Mouse (Mus musculus) hindbrain, embryonic 11.5 days (tissue): ENCODE measurements around the gene Cfap221. TPM values are rescaled to one million over a fixed set of nuclear protein-coding genes. Genes with fewer than 3 reads are reported as not detected.

Experiments used
- ATAC-seq: fragments of 200-750 bp; cut with Nextera tagmentation; 2 replicates; pipeline ENCODE4 v1.8.0; 2017; ENCODE audit warnings: mild to moderate bottlenecking, moderate TSS enrichment, moderate library complexity; ENCODE audit not compliant: low FRiP score
- DNase-seq: peaks from one replicate; pipeline ENCODE4 v3.0.0-alpha.2; 2015; ENCODE audit warnings: low spot score
- H3K27ac ChIP-seq: fragments of 300-500 bp; sonication (generic); 2 replicates; pipeline ENCODE4 v1.5.1; 2014; ENCODE audit warnings: mild to moderate bottlenecking, low read depth, low read length
- H3K27me3 ChIP-seq: fragments of 300-500 bp; sonication (generic); 2 replicates; pipeline ENCODE4 v1.6.1; 2014; ENCODE audit warnings: mild to moderate bottlenecking, low read length, moderate library complexity, mixed read lengths; ENCODE audit not compliant: control insufficient read depth, insufficient read depth
- H3K36me3 ChIP-seq: fragments of 300-500 bp; sonication (generic); 2 replicates; pipeline ENCODE4 v1.6.1; 2014; ENCODE audit warnings: mild to moderate bottlenecking, low read length, moderate library complexity, mixed read lengths; ENCODE audit not compliant: control insufficient read depth, insufficient read depth
- H3K4me1 ChIP-seq: fragments of 300-500 bp; sonication (generic); replicated peaks from 2 replicates; pipeline ENCODE4 v1.6.1; 2014; ENCODE audit warnings: low read length, mixed read lengths; ENCODE audit not compliant: control insufficient read depth, insufficient read depth
- H3K4me2 ChIP-seq: fragments of 300-500 bp; sonication (generic); replicated peaks from 2 replicates; pipeline ENCODE4 v1.6.1; 2014; ENCODE audit warnings: mild to moderate bottlenecking, low read depth, low read length
- H3K4me3 ChIP-seq: fragments of 300-500 bp; sonication (generic); 2 replicates; pipeline ENCODE4 v1.5.1; 2014; ENCODE audit warnings: low read depth, low read length
- H3K9ac ChIP-seq: fragments of 300-500 bp; sonication (generic); 2 replicates; pipeline ENCODE4 v1.6.1; 2014; ENCODE audit warnings: low read depth, low read length
- H3K9me3 ChIP-seq: fragments of 300-500 bp; sonication (generic); 2 replicates; pipeline ENCODE4 v1.6.1; 2016; ENCODE audit warnings: low read length; ENCODE audit not compliant: control insufficient read depth
- WGBS: fragments of 180-500 bp; shearing (Covaris S2); extraction: QIAGEN DNeasy Blood & Tissue Kit; methylation state at CpG from one replicate; pipeline ENCODE4 v1.1.7; 2014; 5-methylcytosine and 5-hydroxymethylcytosine counted together
- polyA plus RNA-seq: library from polyadenylated mRNA; unstranded; fragments of >200 nt; fragmentation: Nextera tagmentation; extraction: Ambion mirVana; gene quantifications from 2 replicates; pipeline ENCODE4 v1.2.1, GENCODE M21; 2014

Gene Cfap221
- polyA plus RNA-seq, 1 experiment from 2014 or later: 0.20 TPM

GRCm38 (mm10) chr1:119973117-119973516 is 23.9 kb downstream of the Cfap221 start:
- Histone ChIP-seq H3K27me3 (no peaks in the 10 kb centered on the region), H3K9me3 (no peaks in the 10 kb centered on the region), H3K4me2 (no peak overlapping the region), H3K36me3 (no peaks in the 10 kb centered on the region), H3K4me3 (no peak overlapping the region), H3K27ac (no peak overlapping the region), H3K9ac (no peak overlapping the region), H3K4me1 (no peaks in the 10 kb centered on the region)
- ATAC-seq (no peak), DNase-seq (no peak)
- WGBS: 42% methylated on average over 4 of the region's 4 CpGs

- Histone ChIP-seq H3K36me3 (no peaks in the 10 kb centered on the region), H3K9ac (no peak overlapping the region), H3K4me1 (no peaks in the 10 kb centered on the region), H3K27me3 (no peaks in the 10 kb centered on the region), H3K9me3 (no peaks in the 10 kb centered on the region), H3K4me3 (no peak overlapping the region), H3K27ac (no peak overlapping the region), H3K4me2 (no peak overlapping the region)
- ATAC-seq (no peak), DNase-seq (no peak)
- 56% methylated on average over 12 of the region's 12 CpGs for WGBS
Measured at GRCm38 (mm10) chr1:119965804-119966514, 31.1 kb downstream of the Cfap221 start.

DNA sequence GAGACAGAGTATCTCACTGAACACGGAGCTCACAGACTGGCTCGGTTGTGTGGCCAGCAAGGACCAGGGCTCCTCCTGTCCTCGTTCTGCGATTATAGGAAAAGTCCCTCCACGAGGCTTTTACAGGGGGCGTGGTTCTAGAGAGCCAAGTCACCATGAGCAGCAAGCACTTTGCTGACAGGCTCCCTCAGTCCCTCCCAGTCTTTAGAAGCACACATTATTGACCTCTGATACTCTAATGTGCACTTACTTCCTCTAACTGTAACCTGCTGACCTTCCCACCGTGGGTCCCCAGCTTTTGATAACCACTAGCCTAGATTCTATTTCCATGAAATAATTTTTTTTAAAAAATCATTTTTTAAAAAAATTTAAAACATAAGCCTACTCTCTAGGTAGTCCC is 37.1 kb downstream of the Cfap221 start:
- DNase-seq: no peak
- Histone ChIP-seq H3K9me3 (no peaks in the 10 kb centered on the region), H3K4me1 (no peaks in the 10 kb centered on the region), H3K27me3 (no peaks in the 10 kb centered on the region), H3K4me3 (no peak overlapping the region), H3K27ac (no peak overlapping the region), H3K4me2 (no peak overlapping the region), H3K36me3 (no peaks in the 10 kb centered on the region), H3K9ac (no peak overlapping the region)
- no peak for ATAC-seq
- WGBS: 73% methylated on average over 7 of the region's 7 CpGs

DNA sequence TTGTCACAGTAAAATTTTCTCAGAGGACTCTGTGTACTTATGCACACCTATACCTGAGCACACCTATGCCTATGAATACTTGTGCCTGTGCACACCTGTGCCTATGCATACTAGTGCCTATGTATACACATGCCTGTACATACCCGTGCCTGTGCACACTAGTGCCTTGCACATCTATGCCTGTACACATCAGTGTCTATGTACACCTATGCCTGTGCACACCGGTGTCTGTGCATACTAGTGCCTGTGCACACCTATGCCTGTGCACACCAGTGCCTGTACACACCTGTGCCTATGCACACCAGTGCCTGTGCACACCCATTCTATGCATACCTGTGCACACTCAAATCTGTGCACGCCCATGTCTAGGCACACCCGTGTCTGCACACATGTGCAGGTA is 37.6 kb downstream of the Cfap221 start:
- WGBS: 94% methylated on average over 4 of the region's 4 CpGs
- H3K9me3 ChIP-seq: no peaks in the 10 kb centered on the region
- no peak overlapping the region for H3K4me3 ChIP-seq
- no peak for DNase-seq
- H3K4me2 ChIP-seq: no peak overlapping the region
- H3K9ac ChIP-seq: no peak overlapping the region
- ATAC-seq: peak; percentile 40; the same call in 1 of the 2 replicates
- H3K4me1 ChIP-seq: no peaks in the 10 kb centered on the region
- no peaks in the 10 kb centered on the region for H3K36me3 ChIP-seq
- no peaks in the 10 kb centered on the region for H3K27me3 ChIP-seq
- H3K27ac ChIP-seq: no peak overlapping the region

DNA sequence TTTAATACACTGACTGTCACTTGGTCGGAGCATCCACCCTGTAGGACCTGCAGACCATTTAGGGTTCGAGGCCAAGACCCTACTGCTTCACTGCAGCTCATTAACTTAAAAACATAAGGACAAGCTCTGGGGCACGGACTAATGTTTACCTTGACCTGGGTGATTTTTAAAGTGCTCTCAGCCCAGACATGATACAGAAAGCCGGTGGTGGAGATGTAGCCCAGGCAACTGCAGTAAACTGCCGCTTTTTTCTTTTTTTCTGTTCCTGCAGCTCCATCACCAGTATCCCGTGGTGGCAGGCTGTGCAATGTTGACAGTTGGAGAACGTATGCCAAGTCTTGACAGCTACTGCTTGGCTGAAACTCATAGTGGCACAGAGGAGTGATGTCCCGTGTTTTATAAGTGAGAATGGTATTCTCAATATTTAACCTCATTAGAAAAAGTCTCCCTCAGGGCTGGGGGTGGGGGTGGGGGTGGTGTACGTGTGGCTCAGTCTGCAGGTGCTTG is 39.3 kb downstream of the Cfap221 start:
- no peaks in the 10 kb centered on the region for H3K27me3 ChIP-seq
- H3K4me3 ChIP-seq: no peak overlapping the region
- no peak overlapping the region for H3K27ac ChIP-seq
- no peak overlapping the region for H3K9ac ChIP-seq
- 77% methylated on average over 9 of the region's 9 CpGs for WGBS
- DNase-seq (no peak), ATAC-seq (no peak)
- no peak overlapping the region for H3K4me2 ChIP-seq
- no peaks in the 10 kb centered on the region for H3K36me3 ChIP-seq
- no peaks in the 10 kb centered on the region for H3K4me1 ChIP-seq
- H3K9me3 ChIP-seq: no peaks in the 10 kb centered on the region

DNA sequence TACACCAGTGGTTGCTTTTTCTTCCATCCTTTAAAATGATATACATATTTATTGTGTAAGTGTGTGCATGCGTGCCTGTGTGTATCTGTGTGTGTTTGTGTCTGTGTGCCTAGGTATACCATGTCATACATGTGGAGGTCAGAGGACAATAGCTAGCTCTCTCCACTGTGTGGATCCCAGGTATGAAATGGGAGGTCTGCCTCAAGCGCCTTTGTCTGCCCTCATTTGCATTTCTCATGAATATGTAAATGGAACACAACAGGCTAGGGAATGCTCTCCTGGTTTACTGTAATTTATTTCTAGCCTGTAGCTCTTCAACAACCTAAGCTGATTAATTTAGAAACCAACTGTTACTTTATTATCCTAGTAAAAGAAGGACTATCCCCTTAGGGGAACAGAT is 42.4 kb downstream of the Cfap221 start:
- Histone ChIP-seq H3K4me1 (no peaks in the 10 kb centered on the region), H3K27me3 (no peaks in the 10 kb centered on the region), H3K36me3 (no peaks in the 10 kb centered on the region), H3K9ac (no peak overlapping the region), H3K9me3 (no peaks in the 10 kb centered on the region), H3K4me3 (no peak overlapping the region), H3K4me2 (no peak overlapping the region), H3K27ac (no peak overlapping the region)
- peak; percentile 60 for ATAC-seq
- 73% methylated on average over 2 of the region's 2 CpGs for WGBS
- no peak for DNase-seq

- no peak for DNase-seq
- no peak overlapping the region for H3K4me3 ChIP-seq
- H3K36me3 ChIP-seq: no peaks in the 10 kb centered on the region
- H3K27me3 ChIP-seq: no peaks in the 10 kb centered on the region
- no peak overlapping the region for H3K9ac ChIP-seq
- no peak for ATAC-seq
- H3K4me1 ChIP-seq: no peaks in the 10 kb centered on the region
- H3K9me3 ChIP-seq: no peaks in the 10 kb centered on the region
- no peak overlapping the region for H3K4me2 ChIP-seq
- H3K27ac ChIP-seq: no peak overlapping the region
- WGBS: 86% methylated on average over 9 of the region's 9 CpGs
Measured at GRCm38 (mm10) chr1:119953456-119953855, 43.6 kb downstream of the Cfap221 start.

GRCm38 (mm10) chr1:119950086-119950485 is 46.9 kb downstream of the Cfap221 start:
- ATAC-seq (no peak), DNase-seq (no peak)
- Histone ChIP-seq H3K9ac (no peak overlapping the region), H3K4me3 (no peak overlapping the region), H3K36me3 (no peaks in the 10 kb centered on the region), H3K4me1 (no peaks in the 10 kb centered on the region), H3K27me3 (no peaks in the 10 kb centered on the region), H3K27ac (no peak overlapping the region), H3K9me3 (no peaks in the 10 kb centered on the region), H3K4me2 (no peak overlapping the region)
- WGBS: 90% methylated on average over 8 of the region's 8 CpGs

GRCm38 (mm10) chr1:119936861-119937260 is 60.2 kb downstream of the Cfap221 start:
- Histone ChIP-seq H3K9ac (no peak overlapping the region), H3K4me1 (no peaks in the 10 kb centered on the region), H3K4me2 (no peak overlapping the region), H3K4me3 (no peak overlapping the region), H3K27ac (no peak overlapping the region), H3K27me3 (no peaks in the 10 kb centered on the region), H3K9me3 (no peaks in the 10 kb centered on the region), H3K36me3 (no peaks in the 10 kb centered on the region)
- no peak for ATAC-seq
- 28% methylated on average over 7 of the region's 7 CpGs for WGBS
- DNase-seq: peak; percentile 5
